Mouse (Mus musculus) spleen, adult 2 months (tissue): ENCODE measurements at regions not wholly inside any gene's neighbourhood (a gene's known extent, or its start where the extent isn't known, plus 50 kb on each side); places are given as distances from the start of the nearest gene placed in this dataset.

Experiments used
- DNase-seq, 2 experiments: peaks; one replicate each; pipeline versions ENCODE4 v3.0.0 to v3.0.0-alpha.2; 2012 to 2021; ENCODE audit warnings: low spot score in 2 of 2, low read depth in 1 of 2
- H3K27ac ChIP-seq: fragments of 200-500 bp; 2 replicates; pipeline ENCODE4 v1.5.1; 2012; ENCODE audit warnings: low read length, inconsistent platforms; ENCODE audit not compliant: insufficient read depth
- H3K27me3 ChIP-seq: fragments of 200-500 bp; 2 replicates; pipeline ENCODE4 v1.6.1; 2012; ENCODE audit warnings: mild to moderate bottlenecking, moderate library complexity, low read length, inconsistent platforms; ENCODE audit not compliant: control insufficient read depth, insufficient read depth
- H3K36me3 ChIP-seq: fragments of 200-500 bp; 2 replicates; pipeline ENCODE4 v1.6.1; 2012; ENCODE audit warnings: mild to moderate bottlenecking, low read length, inconsistent platforms; ENCODE audit not compliant: control insufficient read depth, insufficient read depth
- H3K4me1 ChIP-seq: fragments of 200-500 bp; 2 replicates; pipeline ENCODE4 v1.6.1; 2011; ENCODE audit warnings: inconsistent platforms; ENCODE audit not compliant: control insufficient read depth, insufficient read depth, insufficient read length
- H3K4me3 ChIP-seq: fragments of 200-500 bp; 2 replicates; pipeline ENCODE4 v1.5.1; 2011; ENCODE audit warnings: mild to moderate bottlenecking, inconsistent platforms; ENCODE audit not compliant: insufficient read depth, insufficient read length; ENCODE audit errors: extremely low read depth
- CTCF ChIP-seq: fragments of 200-500 bp; IDR thresholded peaks from 2 replicates; pipeline ENCODE4 v1.5.1; 2011; ENCODE audit warnings: mild to moderate bottlenecking, inconsistent platforms; ENCODE audit not compliant: insufficient read depth, insufficient read length, insufficient replicate concordance; ENCODE audit errors: extremely low read depth
- POLR2A ChIP-seq: fragments of 200-500 bp; IDR thresholded peaks from 2 replicates; pipeline ENCODE4 v1.6.1; 2011; ENCODE audit warnings: low read depth, low read length, inconsistent platforms
- WGBS: fragments of 180-500 bp; shearing (Covaris S2); methylation state at CpG from one replicate; pipeline ENCODE4 v1.1.7; 2018; 5-methylcytosine and 5-hydroxymethylcytosine counted together

GRCm38 (mm10) chr7:111150540-111150939 is 67.7 kb upstream of the Eif4g2 start:
- H3K4me3 ChIP-seq: no peak overlapping the region
- 90% methylated on average over 5 of the region's 5 CpGs for WGBS
- no peak for DNase-seq
- H3K27me3 ChIP-seq: no peaks in the 10 kb centered on the region
- H3K4me1 ChIP-seq: no peaks in the 10 kb centered on the region
- no peaks in the 10 kb centered on the region for H3K36me3 ChIP-seq
- H3K27ac ChIP-seq: no peak overlapping the region
- TF ChIP-seq CTCF (no peak), POLR2A (no peak)

GRCm38 (mm10) chr7:111150115-111150514 is 67.3 kb upstream of the Eif4g2 start:
- no peaks in the 10 kb centered on the region for H3K4me1 ChIP-seq
- H3K27me3 ChIP-seq: no peaks in the 10 kb centered on the region
- no peak overlapping the region for H3K27ac ChIP-seq
- WGBS: 81% methylated on average over 5 of the region's 5 CpGs
- no peak overlapping the region for H3K4me3 ChIP-seq
- no peaks in the 10 kb centered on the region for H3K36me3 ChIP-seq
- no peak for DNase-seq
- TF ChIP-seq CTCF: no peak
- TF ChIP-seq POLR2A: no peak

- Histone ChIP-seq H3K4me3 (no peak overlapping the region), H3K27ac (no peak overlapping the region), H3K4me1 (no peaks in the 10 kb centered on the region), H3K36me3 (no peaks in the 10 kb centered on the region), H3K27me3 (no peaks in the 10 kb centered on the region)
- no peak for DNase-seq
- TF ChIP-seq POLR2A: no peak
- no peak for TF ChIP-seq CTCF
- WGBS: 92% methylated on average over 6 of the region's 6 CpGs
Measured at GRCm38 (mm10) chr7:111147593-111147992, 64.8 kb upstream of the Eif4g2 start.

- Histone ChIP-seq H3K4me3 (no peak overlapping the region), H3K27me3 (no peaks in the 10 kb centered on the region), H3K36me3 (no peaks in the 10 kb centered on the region), H3K27ac (no peak overlapping the region), H3K4me1 (no peaks in the 10 kb centered on the region)
- 69% methylated on average over 4 of the region's 4 CpGs for WGBS
- TF ChIP-seq POLR2A (no peak), CTCF (no peak)
- no peak for DNase-seq
Measured at GRCm38 (mm10) chr7:111146670-111147069, 63.8 kb upstream of the Eif4g2 start.

GRCm38 (mm10) chr7:111144216-111144615 is 61.4 kb upstream of the Eif4g2 start:
- H3K4me1 ChIP-seq: no peaks in the 10 kb centered on the region
- H3K4me3 ChIP-seq: no peak overlapping the region
- WGBS: 70% methylated on average over 3 of the region's 3 CpGs
- no peaks in the 10 kb centered on the region for H3K36me3 ChIP-seq
- no peak for TF ChIP-seq POLR2A
- TF ChIP-seq CTCF: no peak
- H3K27me3 ChIP-seq: no peaks in the 10 kb centered on the region
- DNase-seq: no peak
- H3K27ac ChIP-seq: no peak overlapping the region

- H3K4me3 ChIP-seq: no peak overlapping the region
- TF ChIP-seq CTCF: no peak
- TF ChIP-seq POLR2A: no peak
- no peak for DNase-seq
- H3K36me3 ChIP-seq: no peaks in the 10 kb centered on the region
- H3K4me1 ChIP-seq: no peaks in the 10 kb centered on the region
- no peaks in the 10 kb centered on the region for H3K27me3 ChIP-seq
- no peak overlapping the region for H3K27ac ChIP-seq
- 85% methylated on average over 7 of the region's 7 CpGs for WGBS
Measured at GRCm38 (mm10) chr7:111141285-111141965, 58.6 kb upstream of the Eif4g2 start.

- Histone ChIP-seq H3K4me3 (no peak overlapping the region), H3K4me1 (no peaks in the 10 kb centered on the region), H3K27ac (no peak overlapping the region), H3K27me3 (no peaks in the 10 kb centered on the region), H3K36me3 (no peaks in the 10 kb centered on the region)
- TF ChIP-seq CTCF: no peak
- TF ChIP-seq POLR2A: no peak
- no peak for DNase-seq
- 92% methylated on average over 2 of the region's 2 CpGs for WGBS
Measured at GRCm38 (mm10) chr7:111138038-111138437, 55.2 kb upstream of the Eif4g2 start.

- 70% methylated on average over 6 of the region's 6 CpGs for WGBS
- Histone ChIP-seq H3K27me3 (no peaks in the 10 kb centered on the region; the same call in 1 of the 2 replicates), H3K27ac (no peak overlapping the region), H3K4me1 (no peaks in the 10 kb centered on the region), H3K4me3 (no peak overlapping the region), H3K36me3 (no peaks in the 10 kb centered on the region)
- TF ChIP-seq POLR2A: no peak
- TF ChIP-seq CTCF: no peak
- no peak for DNase-seq
Measured at GRCm38 (mm10) chr7:111136066-111136639, 53.3 kb upstream of the Eif4g2 start.
